Mouse (Mus musculus) CH12.LX (cell line): Measurements from ENCODE around the gene Rev3l. TPM values are rescaled to one million over a fixed set of nuclear protein-coding genes. Genes with fewer than 3 reads are reported as not detected.
"Not testable (repeated sequence)": the region's sequence is repeated elsewhere in the genome, so short reads cannot be mapped to it uniquely, and the experiment has no call there.

ENCODE experiments used
- DNase-seq: peaks from one replicate; pipeline ENCODE4 v3.0.0-alpha.2; 2013; ENCODE audit errors: extremely low read depth
- H3K27ac ChIP-seq: 2 replicates; pipeline ENCODE4 v1.5.1; 2012; ENCODE audit warnings: low read depth, mild to moderate bottlenecking, control low read depth, moderate library complexity; ENCODE audit not compliant: insufficient read depth
- H3K27me3 ChIP-seq: replicated peaks from 2 replicates; pipeline ENCODE3; 2012; ENCODE audit warnings: inconsistent platforms
- H3K36me3 ChIP-seq, 2 experiments: replicated peaks in 1 of 2; 2 replicates each; pipeline versions ENCODE3 to v1.6.1; 2012; ENCODE audit warnings: inconsistent platforms in 1 of 2, low read length in 1 of 2, mild to moderate bottlenecking in 1 of 2, mixed read lengths in 1 of 2, moderate library complexity in 1 of 2; ENCODE audit not compliant: control insufficient read depth in 1 of 2, insufficient read depth in 1 of 2
- H3K4me1 ChIP-seq, 2 experiments: 2 replicates each; pipeline ENCODE4 v1.6.1; 2012; ENCODE audit warnings: inconsistent platforms in 1 of 2, moderate library complexity in 1 of 2; ENCODE audit not compliant: insufficient read depth in 2 of 2, control insufficient read depth in 1 of 2
- H3K4me2 ChIP-seq: 2 replicates; pipeline ENCODE4 v1.6.1; 2012; ENCODE audit warnings: low read depth, mild to moderate bottlenecking, control low read depth; ENCODE audit not compliant: poor library complexity, insufficient read depth, severe bottlenecking
- H3K4me3 ChIP-seq, 3 experiments: fragments of 150-350 bp in 1 of 3; sonication (generic) in 1 of 3; replicated peaks in 1 of 3; 2 replicates each; pipeline versions ENCODE3 to v1.5.1; 2011 to 2012; ENCODE audit warnings: low read depth in 2 of 3, low read length in 2 of 3, mild to moderate bottlenecking in 2 of 3, moderate library complexity in 2 of 3, control low read depth in 1 of 3, improper control_type of control experiment in 1 of 3, inconsistent platforms in 1 of 3, mixed read lengths in 1 of 3; ENCODE audit not compliant: poor library complexity in 1 of 3
- H3K79me2 ChIP-seq: replicated peaks from 2 replicates; pipeline ENCODE4 v1.6.1; 2012; ENCODE audit warnings: mild to moderate bottlenecking, moderate library complexity; ENCODE audit not compliant: control insufficient read depth, poor library complexity, insufficient read depth, severe bottlenecking; ENCODE audit errors: extremely low read depth
- H3K9ac ChIP-seq: 2 replicates; pipeline ENCODE4 v1.6.1; 2012; ENCODE audit warnings: low read depth, mild to moderate bottlenecking, control low read depth, moderate library complexity; ENCODE audit not compliant: insufficient read depth
- H3K9me3 ChIP-seq: replicated peaks from 2 replicates; pipeline ENCODE3; 2012; ENCODE audit warnings: low read length, inconsistent platforms, mixed read lengths
- BHLHE40 ChIP-seq: IDR thresholded peaks from 2 replicates; pipeline ENCODE4 v1.6.1; 2011; ENCODE audit warnings: mild to moderate bottlenecking, low read depth, low read length, improper control_type of control experiment
- E2F4 ChIP-seq: IDR thresholded peaks from 2 replicates; pipeline ENCODE4 v1.6.1; 2011; ENCODE audit warnings: low read depth, low read length, improper control_type of control experiment; ENCODE audit not compliant: insufficient replicate concordance
- ELF1 ChIP-seq: IDR thresholded peaks from 2 replicates; pipeline ENCODE4 v1.6.1; 2014; ENCODE audit warnings: low read depth, mild to moderate bottlenecking, inconsistent platforms, low read length, improper control_type of control experiment
- EP300 ChIP-seq: IDR thresholded peaks from 2 replicates; pipeline ENCODE4 v1.6.1; 2011; ENCODE audit warnings: low read length, improper control_type of control experiment
- IRF4 ChIP-seq: IDR thresholded peaks from 2 replicates; pipeline ENCODE4 v1.6.1; 2014; ENCODE audit warnings: low read depth, mild to moderate bottlenecking, inconsistent platforms, low read length, improper control_type of control experiment
- JUN ChIP-seq: IDR thresholded peaks from 2 replicates; pipeline ENCODE4 v1.6.1; 2011; ENCODE audit warnings: low read depth, mild to moderate bottlenecking, low read length, improper control_type of control experiment, moderate library complexity; ENCODE audit not compliant: insufficient read depth
- POLR2A ChIP-seq: IDR thresholded peaks from 2 replicates; pipeline ENCODE4 v1.6.1; 2011; ENCODE audit warnings: low read depth, mild to moderate bottlenecking, improper control_type of control experiment, low read length
- USF2 ChIP-seq: conservative IDR thresholded peaks from 2 replicates; pipeline ENCODE4 v1.6.1; 2011; ENCODE audit warnings: low read depth, low read length, improper control_type of control experiment
- dilution Hi-C: fragments of 300-500 bp; cut with MboI; formaldehyde crosslinking; loops from 2 replicates; pipeline ENCODE4 v1.14.3; 2020; ENCODE audit warnings: low sequenced_read_pairs; ENCODE audit not compliant: extremely low pct_unique_long_range_greater_than_20kb, extremely low pct_ligation_motif_present
- in situ Hi-C: fragments of 300-500 bp; cut with MboI; formaldehyde crosslinking; loops from 3 replicates; pipeline ENCODE4 v1.14.3; 2019; ENCODE audit warnings: low sequenced_read_pairs, low pct_ligation_motif_present, low pct_unique_long_range_greater_than_20kb, mixed read lengths
- polyA plus RNA-seq: library from polyadenylated mRNA; unstranded; fragments of >175 nt; gene quantifications from 2 replicates; pipeline ENCODE4 v1.2.1, GENCODE M21; 2012; ENCODE audit warnings: low read depth; ENCODE audit not compliant: insufficient read length
- total RNA-seq, 2 experiments: library from RNA; depleted of rRNA; stranded (reverse); fragments of 300-350 nt in 1 of 2; fragments of >200 nt in 1 of 2; gene quantifications; 2 replicates each; pipeline ENCODE4 v1.2.3; 2012 to 2014

Rev3l gene
- total and polyA plus RNA-seq, 3 experiments = 11.0 to 18.0 (median 13.9) TPM

DNA sequence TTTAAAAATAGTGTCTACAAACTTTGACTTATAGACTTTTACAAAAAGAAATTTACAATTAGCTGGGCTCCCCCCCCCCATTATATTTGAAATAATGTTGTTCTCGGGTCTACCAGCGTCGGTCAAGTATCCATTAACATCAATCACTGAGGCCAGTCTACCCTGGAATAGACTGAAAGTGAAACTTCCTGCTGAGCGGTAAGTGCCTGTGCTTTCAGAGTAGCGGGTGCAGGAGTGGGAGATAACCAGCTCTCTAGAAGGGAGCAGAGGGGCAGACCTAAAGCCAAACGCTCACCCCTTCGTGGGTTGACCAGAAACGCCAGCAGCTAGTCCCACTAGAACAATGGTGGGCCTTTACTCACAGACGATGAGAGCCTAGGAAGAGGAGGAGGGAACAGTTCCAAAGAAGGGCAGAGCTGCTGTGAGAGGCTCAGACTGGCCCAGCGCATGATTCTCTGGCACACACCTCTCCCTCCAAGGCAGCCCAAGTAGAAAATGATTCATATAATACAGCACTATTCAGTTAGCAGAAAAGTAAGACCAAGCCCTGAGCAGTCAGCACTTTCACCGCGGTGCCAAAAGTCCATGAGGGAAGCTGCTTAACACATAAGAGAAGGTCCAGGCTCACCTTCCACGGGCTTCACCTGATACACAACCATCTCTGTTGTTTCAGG lies 177.0 kb downstream of the Rev3l start:
- no peak overlapping the region for H3K9ac ChIP-seq
- dilution Hi-C loops = no loop called here
- H3K79me2 ChIP-seq = no peaks in the 10 kb centered on the region
- H3K27me3 ChIP-seq = no peaks in the 10 kb centered on the region
- no peak overlapping the region for H3K27ac ChIP-seq
- peaks cover 0 to 9% of the 10 kb centered on the region in 2 experiments; a peak in 3 of 4 replicates for H3K4me1 ChIP-seq
- in situ Hi-C loops = no loop called here
- no peaks in the 10 kb centered on the region for H3K36me3 ChIP-seq
- H3K9me3 ChIP-seq = no peaks in the 10 kb centered on the region
- TF ChIP-seq POLR2A = no peak
- no peak for TF ChIP-seq ELF1
- DNase-seq = no peak
- no peak overlapping the region for H3K4me3 ChIP-seq
- H3K4me2 ChIP-seq = peak overlapping the region; percentile 24

DNA sequence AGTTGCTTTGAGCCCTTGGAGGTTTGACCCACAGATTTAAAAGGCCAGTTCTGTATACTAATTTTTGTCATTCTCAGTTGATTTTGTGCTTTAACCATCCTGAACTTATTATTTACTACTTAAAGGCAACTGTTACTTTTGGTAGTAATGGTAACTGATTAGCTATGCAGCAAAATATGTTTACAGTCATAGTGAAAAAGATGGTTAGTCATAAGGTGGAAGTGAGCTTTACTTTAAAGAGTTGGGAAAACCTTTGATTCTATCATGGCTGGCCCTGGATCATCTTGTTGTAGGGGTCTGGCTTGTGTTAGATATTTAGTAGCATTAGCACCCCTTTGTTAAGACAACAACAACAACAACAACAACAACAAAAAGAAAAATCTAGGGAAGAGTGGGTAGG lies 180.7 kb downstream of the Rev3l start:
- no peaks in the 10 kb centered on the region for H3K79me2 ChIP-seq
- no peaks in the 10 kb centered on the region for H3K36me3 ChIP-seq
- in situ Hi-C loops = no loop called here
- dilution Hi-C loops = no loop called here
- peaks cover 0 to 9% of the 10 kb centered on the region in 2 experiments; a peak in 2 of 4 replicates for H3K4me1 ChIP-seq
- no peaks in the 10 kb centered on the region for H3K27me3 ChIP-seq
- DNase-seq = no peak
- H3K4me2 ChIP-seq = no peak overlapping the region
- H3K4me3 ChIP-seq = no peak overlapping the region
- peak; percentile 66; the same call in 1 of the 2 replicates for TF ChIP-seq IRF4
- no peak for TF ChIP-seq USF2
- TF ChIP-seq EP300 = peak; percentile 54
- no peak for TF ChIP-seq E2F4
- peak; percentile 52; the same call in 1 of the 2 replicates for TF ChIP-seq JUN
- TF ChIP-seq BHLHE40 = no peak
- H3K27ac ChIP-seq = no peak overlapping the region
- no peaks in the 10 kb centered on the region for H3K9me3 ChIP-seq
- no peak overlapping the region for H3K9ac ChIP-seq

DNA sequence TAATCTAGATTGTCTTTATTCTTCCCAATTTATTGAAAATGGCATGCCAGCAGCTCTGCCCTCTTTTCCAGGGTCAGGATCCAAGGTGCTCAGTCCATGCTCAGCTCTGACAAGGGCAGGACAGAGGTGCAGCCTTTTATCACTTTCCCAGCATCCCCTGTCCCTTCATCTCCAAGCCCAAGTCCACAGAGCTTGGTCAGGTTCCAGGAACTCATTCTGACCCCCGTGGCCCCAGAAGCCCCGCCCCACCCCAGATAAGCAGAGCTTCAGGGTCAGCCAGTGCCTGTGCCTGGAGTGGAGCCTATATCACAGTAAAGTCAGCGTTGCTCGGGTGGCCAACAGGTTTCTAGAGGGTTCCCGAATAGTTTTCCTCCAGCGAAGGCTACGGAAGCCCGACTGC lies 192.6 kb downstream of the Rev3l start:
- H3K4me2 ChIP-seq, H3K9me3 ChIP-seq, H3K4me3 ChIP-seq, H3K27me3 ChIP-seq, H3K4me1 ChIP-seq, dilution Hi-C loops, H3K27ac ChIP-seq, H3K36me3 ChIP-seq, H3K79me2 ChIP-seq, in situ Hi-C loops, H3K9ac ChIP-seq, DNase-seq: not testable (repeated sequence)

Other genes with a start within 250 kb of the Rev3l start
- gene Traf3ip2, start 119.2 kb upstream of the Rev3l start, total RNA-seq (2012; rRNA removed) = 15.6 and 18.9 TPM in 2 replicates
- 9.2 and 9.5 TPM in 2 replicates for gene Traf3ip2, start 119.2 kb upstream of the Rev3l start, total RNA-seq (2014; rRNA removed)
- gene Traf3ip2, start 119.2 kb upstream of the Rev3l start, polyA plus RNA-seq = 22.1 and 23.4 TPM in 2 replicates
- gene Mfsd4b4, start 167.1 kb downstream of the Rev3l start, total RNA-seq (2012; rRNA removed) = 1.1 and 1.7 TPM in 2 replicates
- gene Mfsd4b4, start 167.1 kb downstream of the Rev3l start, total RNA-seq (2014; rRNA removed) = 3.5 and 3.8 TPM in 2 replicates
- gene Mfsd4b4, start 167.1 kb downstream of the Rev3l start, polyA plus RNA-seq = 1.9 and 2.1 TPM in 2 replicates
- gene Mfsd4b2, start 194.8 kb downstream of the Rev3l start, total RNA-seq (2012; rRNA removed) = not detected in 2 replicates
- gene Mfsd4b2, start 194.8 kb downstream of the Rev3l start, total RNA-seq (2014; rRNA removed) = not detected in 2 replicates
- gene Mfsd4b2, start 194.8 kb downstream of the Rev3l start, polyA plus RNA-seq = not detected in 2 replicates
- gene Mfsd4b3, start 228.0 kb downstream of the Rev3l start, total RNA-seq (2012; rRNA removed) = not detected in 2 replicates
- gene Mfsd4b3, start 228.0 kb downstream of the Rev3l start, total RNA-seq (2014; rRNA removed) = not detected in 2 replicates
- gene Mfsd4b3, start 228.0 kb downstream of the Rev3l start, polyA plus RNA-seq = not detected in 2 replicates